Mouse (Mus musculus) heart, embryonic 15.5 days (tissue): Measurements from ENCODE around the gene Gm5475. TPM values are rescaled to one million over a fixed set of nuclear protein-coding genes. Genes with fewer than 3 reads are reported as not detected.

Experiments
- ATAC-seq: fragments of 200-750 bp; cut with Nextera tagmentation; replicated peaks from 2 replicates; pipeline ENCODE4 v1.8.0; 2017; ENCODE audit warnings: low read depth, moderate TSS enrichment; ENCODE audit not compliant: insufficient number of reproducible peaks, insufficient read depth, low FRiP score
- H3K27ac ChIP-seq: fragments of 300-500 bp; sonication (generic); 2 replicates; pipeline ENCODE4 v1.5.1; 2015; ENCODE audit warnings: mild to moderate bottlenecking, inconsistent platforms
- H3K27me3 ChIP-seq: fragments of 300-500 bp; sonication (generic); 2 replicates; pipeline ENCODE4 v1.6.1; 2015; ENCODE audit warnings: inconsistent platforms
- H3K36me3 ChIP-seq: fragments of 300-500 bp; sonication (generic); 2 replicates; pipeline ENCODE4 v1.6.1; 2015; ENCODE audit warnings: mild to moderate bottlenecking, inconsistent platforms
- H3K4me1 ChIP-seq: fragments of 300-500 bp; sonication (generic); replicated peaks from 2 replicates; pipeline ENCODE4 v1.6.1; 2015; ENCODE audit warnings: inconsistent platforms
- H3K4me2 ChIP-seq: fragments of 300-500 bp; sonication (generic); 2 replicates; pipeline ENCODE4 v1.6.1; 2015; ENCODE audit warnings: inconsistent platforms, mild to moderate bottlenecking, moderate library complexity
- H3K4me3 ChIP-seq: fragments of 300-500 bp; sonication (generic); 2 replicates; pipeline ENCODE4 v1.5.1; 2015; ENCODE audit warnings: mild to moderate bottlenecking, inconsistent platforms
- H3K9ac ChIP-seq: fragments of 300-500 bp; sonication (generic); 2 replicates; pipeline ENCODE4 v1.6.1; 2015; ENCODE audit warnings: mild to moderate bottlenecking, inconsistent platforms
- H3K9me3 ChIP-seq: fragments of 300-500 bp; sonication (generic); replicated peaks from 2 replicates; pipeline ENCODE4 v1.6.1; 2016; ENCODE audit warnings: inconsistent platforms
- WGBS: fragments of 180-500 bp; shearing (Covaris S2); methylation state at CpG from one replicate; pipeline ENCODE4 v1.1.7; 2015; ENCODE audit warnings: mixed read lengths; 5-methylcytosine and 5-hydroxymethylcytosine counted together
- polyA plus RNA-seq: library from polyadenylated mRNA; unstranded; fragments of >200 nt; fragmentation: Nextera tagmentation; extraction: Ambion mirVana; gene quantifications from 2 replicates; pipeline ENCODE4 v1.2.1, GENCODE M21; 2015

Gene Gm5475
- polyA plus RNA-seq, 1 experiment from 2014 or later = not detected

- H3K36me3 ChIP-seq = 0 out of 2 replicates have a peak, but pooled peaks cover 9% of the 10 kb centered on the region
- H3K4me1 ChIP-seq = peaks cover 21% of the 10 kb centered on the region
- no peak overlapping the region for H3K27ac ChIP-seq
- H3K9me3 ChIP-seq = no peaks in the 10 kb centered on the region
- no peak overlapping the region for H3K4me2 ChIP-seq
- no peak overlapping the region for H3K9ac ChIP-seq
- ATAC-seq = no peak
- H3K27me3 ChIP-seq = no peaks in the 10 kb centered on the region
- 62% methylated on average over 4 of the region's 4 CpGs for WGBS
- H3K4me3 ChIP-seq = no peak overlapping the region
Observed at GRCm38 (mm10) chr15:100414011-100414410, 7.9 kb upstream of the Gm5475 start.

GRCm38 (mm10) chr15:100414942-100415341 lies 7.0 kb upstream of the Gm5475 start:
- H3K9ac ChIP-seq = no peak overlapping the region
- no peaks in the 10 kb centered on the region for H3K27me3 ChIP-seq
- no peak overlapping the region for H3K4me2 ChIP-seq
- no peak for ATAC-seq
- 0 out of 2 replicates have a peak overlapping the region, but pooled peaks have one; percentile 17 for H3K27ac ChIP-seq
- peaks cover 31% of the 10 kb centered on the region for H3K4me1 ChIP-seq
- H3K36me3 ChIP-seq = 0 out of 2 replicates have a peak, but pooled peaks cover 2% of the 10 kb centered on the region
- H3K9me3 ChIP-seq = no peaks in the 10 kb centered on the region
- 83% methylated on average over 13 of the region's 13 CpGs for WGBS
- H3K4me3 ChIP-seq = no peak overlapping the region

GRCm38 (mm10) chr15:100415684-100416083 lies 6.3 kb upstream of the Gm5475 start:
- no peaks in the 10 kb centered on the region for H3K27me3 ChIP-seq
- H3K9ac ChIP-seq = no peak overlapping the region
- no peak overlapping the region for H3K4me3 ChIP-seq
- no peaks in the 10 kb centered on the region for H3K9me3 ChIP-seq
- H3K4me2 ChIP-seq = no peak overlapping the region
- 0 out of 2 replicates have a peak overlapping the region, but pooled peaks have one; percentile 17 for H3K27ac ChIP-seq
- ATAC-seq = no peak
- H3K36me3 ChIP-seq = no peaks in the 10 kb centered on the region
- peaks cover 31% of the 10 kb centered on the region for H3K4me1 ChIP-seq
- WGBS = 79% methylated on average over 8 of the region's 8 CpGs

GRCm38 (mm10) chr15:100417854-100418450 lies 4.0 kb upstream of the Gm5475 start:
- no peak for ATAC-seq
- Histone ChIP-seq H3K27me3 (no peaks in the 10 kb centered on the region), H3K36me3 (no peaks in the 10 kb centered on the region), H3K4me2 (no peak overlapping the region), H3K4me3 (no peak overlapping the region), H3K9me3 (no peaks in the 10 kb centered on the region), H3K27ac (no peak overlapping the region), H3K9ac (no peak overlapping the region), H3K4me1 (peaks cover 43% of the 10 kb centered on the region)
- 76% methylated on average over 9 of the region's 9 CpGs for WGBS

- peak overlapping the region; percentile 33; the same call in 1 of the 2 replicates for H3K27ac ChIP-seq
- 0 out of 2 replicates have a peak overlapping the region, but pooled peaks have one; percentile 9 for H3K9ac ChIP-seq
- no peak overlapping the region for H3K4me3 ChIP-seq
Observed at GRCm38 (mm10) chr15:100419311-100419710, 2.6 kb upstream of the Gm5475 start.

GRCm38 (mm10) chr15:100419901-100420745 lies 1.8 kb upstream of the Gm5475 start:
- 45% methylated on average over 9 of the region's 9 CpGs for WGBS
- Histone ChIP-seq H3K4me2 (0 out of 2 replicates have a peak overlapping the region, but pooled peaks have one; percentile 1), H3K27me3 (peaks cover 9% of the 10 kb centered on the region), H3K4me3 (no peak overlapping the region), H3K9ac (0 out of 2 replicates have a peak overlapping the region, but pooled peaks have one; percentile 9), H3K27ac (peak overlapping the region; percentile 33; the same call in 1 of the 2 replicates), H3K9me3 (no peaks in the 10 kb centered on the region), H3K36me3 (no peaks in the 10 kb centered on the region), H3K4me1 (peaks cover 47% of the 10 kb centered on the region)
- ATAC-seq = no peak

More at GRCm38 (mm10) chr15:100419311-100419710, 2.6 kb upstream of the Gm5475 start:
- Histone ChIP-seq H3K9me3 (no peaks in the 10 kb centered on the region), H3K36me3 (no peaks in the 10 kb centered on the region), H3K4me2 (0 out of 2 replicates have a peak overlapping the region, but pooled peaks have one; percentile 1), H3K4me1 (peaks cover 49% of the 10 kb centered on the region), H3K27me3 (peaks cover under 1% of the 10 kb centered on the region; the same call in 1 of the 2 replicates)
- WGBS = 65% methylated on average over 8 of the region's 8 CpGs
- no peak for ATAC-seq

- Histone ChIP-seq H3K4me1 (peaks cover 39% of the 10 kb centered on the region), H3K27ac (no peak overlapping the region), H3K4me3 (peak overlapping the region; percentile 72), H3K9ac (no peak overlapping the region), H3K27me3 (peaks cover 18% of the 10 kb centered on the region), H3K9me3 (no peaks in the 10 kb centered on the region), H3K36me3 (no peaks in the 10 kb centered on the region), H3K4me2 (peak overlapping the region; percentile 97)
- no peak for ATAC-seq
- 27% methylated on average over 8 of the region's 8 CpGs for WGBS
Observed at GRCm38 (mm10) chr15:100421059-100421757, 739 bp upstream of the Gm5475 start.

- H3K9ac ChIP-seq = peak overlapping the region; percentile 83
- H3K9me3 ChIP-seq = no peaks in the 10 kb centered on the region
- peaks cover 39% of the 10 kb centered on the region for H3K4me1 ChIP-seq
- H3K27ac ChIP-seq = peak overlapping the region; percentile 43
- WGBS = 0% methylated on average over 44 of the region's 44 CpGs
- peak overlapping the region; percentile 72 for H3K4me3 ChIP-seq
- peak overlapping the region; percentile 97 for H3K4me2 ChIP-seq
- H3K27me3 ChIP-seq = peaks cover 18% of the 10 kb centered on the region
- no peaks in the 10 kb centered on the region for H3K36me3 ChIP-seq
- peak; percentile 68 for ATAC-seq
Observed at GRCm38 (mm10) chr15:100422476-100422875, 529 bp downstream of the Gm5475 start.

GRCm38 (mm10) chr15:100422899-100423860 lies 1.2 kb downstream of the Gm5475 start:
- H3K9me3 ChIP-seq = no peaks in the 10 kb centered on the region
- peak overlapping the region; percentile 97 for H3K4me2 ChIP-seq
- peak overlapping the region; percentile 83 for H3K9ac ChIP-seq
- peaks cover 35% of the 10 kb centered on the region for H3K4me1 ChIP-seq
- no peaks in the 10 kb centered on the region for H3K36me3 ChIP-seq
- WGBS = under 1% methylated on average over 65 of the region's 65 CpGs
- peaks cover 18% of the 10 kb centered on the region for H3K27me3 ChIP-seq
- ATAC-seq = peak; percentile 97
- H3K27ac ChIP-seq = peak overlapping the region; percentile 43; the same call in 1 of the 2 replicates
- peak overlapping the region; percentile 72 for H3K4me3 ChIP-seq

GRCm38 (mm10) chr15:100423916-100424315 lies 2.0 kb downstream of the Gm5475 start:
- H3K9me3 ChIP-seq = no peaks in the 10 kb centered on the region
- peak overlapping the region; percentile 51 for H3K9ac ChIP-seq
- H3K27ac ChIP-seq = no peak overlapping the region
- peaks cover 18% of the 10 kb centered on the region for H3K27me3 ChIP-seq
- peak overlapping the region; percentile 97 for H3K4me2 ChIP-seq
- peak overlapping the region; percentile 72 for H3K4me3 ChIP-seq
- no peak for ATAC-seq
- no peaks in the 10 kb centered on the region for H3K36me3 ChIP-seq
- WGBS = 9% methylated on average over 14 of the region's 14 CpGs
- peaks cover 38% of the 10 kb centered on the region for H3K4me1 ChIP-seq
